Mouse (Mus musculus): ENCODE data around the gene Zfp655.
A peak's percentile ranks its signal among the peaks of the same experiment; 100 is the strongest.
"Not testable (repeated sequence)": the region's sequence is repeated elsewhere in the genome, so short reads cannot be mapped to it uniquely, and the experiment has no call there.

Zfp655 gene

DNA sequence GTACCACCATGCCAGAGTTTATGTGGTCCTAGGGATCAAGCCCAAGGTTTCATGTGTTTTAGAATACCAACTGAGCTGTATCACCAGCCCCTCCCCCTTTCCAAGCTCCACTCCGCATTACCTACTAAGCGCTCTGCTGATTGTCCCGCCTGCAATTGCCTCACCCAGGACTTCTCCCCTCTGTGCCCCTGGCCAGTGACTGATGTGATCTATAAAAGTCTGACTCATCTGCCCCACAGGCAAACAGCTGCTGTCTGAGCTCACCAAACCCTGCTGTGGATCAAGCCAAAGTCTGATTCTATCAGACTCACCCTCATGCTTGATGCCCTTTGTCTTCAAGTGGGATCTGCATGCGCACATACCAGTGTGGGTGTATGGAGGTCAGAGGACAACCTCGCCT, 8.7 kb upstream of the Zfp655 start:
- peak; percentile 60 for DNase-seq (ENCODE audit: low spot score)

DNA sequence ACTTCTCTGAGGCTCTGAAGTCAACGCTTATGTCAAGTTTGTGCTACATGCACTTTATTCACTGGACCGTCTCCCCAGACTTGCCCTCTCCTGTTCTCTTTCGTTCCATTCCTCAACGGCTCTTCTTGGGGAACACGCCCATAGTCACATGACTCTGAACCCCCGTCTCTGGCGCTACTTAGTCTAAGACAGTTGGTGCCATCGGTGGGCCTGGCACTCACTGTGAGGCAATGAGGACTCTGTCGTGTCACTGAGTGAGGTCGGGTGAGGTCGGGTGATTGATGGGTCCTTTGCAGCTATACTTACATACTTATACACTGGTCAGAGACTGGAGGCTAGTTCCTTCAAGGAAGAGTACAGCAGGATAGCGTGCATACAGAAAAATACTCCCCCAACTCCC, 8.1 kb upstream of the Zfp655 start:
- no peak for DNase-seq (ENCODE audit: low spot score)

DNA sequence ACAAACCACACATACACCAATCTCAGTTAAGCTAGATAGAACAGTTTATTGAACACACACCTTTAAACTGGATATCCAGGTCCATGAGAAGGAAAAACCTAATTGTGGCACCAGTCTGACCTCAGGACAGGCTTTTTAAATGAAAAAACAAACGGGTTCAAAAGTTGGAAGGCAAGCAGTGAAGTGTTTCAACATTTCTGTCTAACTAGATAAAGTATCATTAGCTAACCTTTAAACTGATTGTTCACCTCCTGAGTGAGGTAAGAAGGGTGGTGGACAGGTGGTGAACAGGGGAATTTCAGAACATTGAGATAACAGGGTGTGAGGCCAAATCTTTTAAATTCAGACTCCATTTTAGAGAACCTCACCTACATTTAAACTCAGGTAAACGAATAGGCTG, 5.1 kb upstream of the Zfp655 start:
- DNase-seq (ENCODE audit: low spot score) = no peak

DNA sequence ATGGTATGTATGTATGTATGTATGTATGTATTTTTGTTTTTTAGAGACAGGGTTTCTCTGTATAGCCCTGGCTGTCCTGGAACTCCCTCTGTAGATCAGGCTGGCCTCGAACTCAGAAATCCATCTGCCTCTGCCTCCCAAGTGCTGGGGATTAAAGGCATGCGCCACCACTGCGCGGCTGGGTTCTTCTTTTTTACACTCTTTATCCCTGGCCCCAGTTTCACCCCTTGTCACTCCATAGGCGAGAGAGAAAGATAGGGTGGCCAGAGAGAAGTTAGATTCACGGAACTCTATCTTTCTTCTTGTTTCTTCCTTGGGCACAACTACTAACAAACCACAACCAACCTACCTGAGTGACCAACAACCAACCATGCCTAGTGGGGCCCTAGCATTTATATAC, 2.2 kb upstream of the Zfp655 start:
- not testable (repeated sequence) for DNase-seq (ENCODE audit: low spot score)

DNA sequence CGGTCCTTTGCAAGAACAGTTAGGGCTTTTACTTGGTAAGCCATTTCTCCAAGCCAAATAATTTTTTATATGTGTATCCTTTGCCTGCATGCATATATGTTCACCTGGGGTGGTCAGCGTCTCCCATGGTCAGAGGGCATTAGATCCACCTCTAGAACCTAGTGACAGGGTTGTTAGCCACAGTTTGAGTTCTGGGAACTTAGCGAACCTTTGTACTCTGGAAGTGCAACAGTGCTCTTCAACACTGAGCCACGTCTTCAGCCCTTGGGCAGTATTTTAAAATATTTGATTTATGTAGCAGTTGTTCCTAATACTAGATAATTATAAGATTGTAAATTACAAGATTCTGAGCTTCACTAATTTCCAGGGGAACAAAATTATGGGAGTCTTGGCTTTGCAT, 874 bp upstream of the Zfp655 start:
- DNase-seq (ENCODE audit: low spot score) = peak; percentile 40

DNA sequence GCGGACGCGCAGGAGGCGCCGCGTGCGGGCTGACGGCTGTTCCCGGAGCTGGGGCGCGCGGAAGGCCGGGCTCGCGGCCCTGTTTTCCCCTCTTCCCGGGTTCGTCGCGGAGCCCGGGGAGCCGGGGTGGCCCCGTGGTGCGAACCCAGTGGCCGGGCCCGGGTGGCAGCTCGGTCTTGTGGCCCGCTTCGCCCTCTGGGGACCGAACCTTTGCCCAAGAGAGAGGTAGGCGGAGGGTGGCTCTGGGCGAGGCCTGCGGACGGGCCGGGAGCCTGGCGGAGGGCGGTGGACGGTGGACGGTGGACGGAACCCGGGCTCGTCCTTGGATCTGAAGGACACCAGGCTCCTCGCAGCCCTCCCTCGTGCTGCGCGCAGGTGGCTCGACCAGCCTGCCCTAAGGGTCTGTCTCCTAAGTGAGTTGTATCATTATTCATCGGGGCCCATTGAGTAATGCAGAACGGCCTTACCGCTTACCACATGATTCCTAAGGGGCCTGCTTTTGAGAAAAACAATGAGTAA, 437 bp downstream of the Zfp655 start:
- no peak for DNase-seq (ENCODE audit: low spot score)

DNA sequence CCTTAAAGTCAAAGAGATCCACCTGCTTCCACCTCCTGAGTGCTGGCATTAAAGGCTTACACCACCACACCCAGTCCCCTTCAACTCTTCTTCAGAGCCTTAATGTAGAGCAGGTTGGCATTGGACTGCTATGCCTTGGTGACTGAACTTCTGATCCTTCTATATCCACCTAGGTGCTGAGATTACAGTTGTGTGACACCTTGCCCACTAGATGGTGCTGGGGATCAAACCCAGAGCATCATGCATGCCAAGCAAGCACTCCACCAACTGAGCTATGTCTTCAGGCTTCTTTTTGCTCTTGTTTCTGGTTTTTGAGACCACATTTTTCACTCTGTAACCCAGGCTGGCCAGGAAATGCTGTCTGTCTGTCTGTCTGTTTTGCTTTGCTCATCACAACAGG, 3.1 kb downstream of the Zfp655 start:
- DNase-seq (ENCODE audit: low spot score) = no peak

DNA sequence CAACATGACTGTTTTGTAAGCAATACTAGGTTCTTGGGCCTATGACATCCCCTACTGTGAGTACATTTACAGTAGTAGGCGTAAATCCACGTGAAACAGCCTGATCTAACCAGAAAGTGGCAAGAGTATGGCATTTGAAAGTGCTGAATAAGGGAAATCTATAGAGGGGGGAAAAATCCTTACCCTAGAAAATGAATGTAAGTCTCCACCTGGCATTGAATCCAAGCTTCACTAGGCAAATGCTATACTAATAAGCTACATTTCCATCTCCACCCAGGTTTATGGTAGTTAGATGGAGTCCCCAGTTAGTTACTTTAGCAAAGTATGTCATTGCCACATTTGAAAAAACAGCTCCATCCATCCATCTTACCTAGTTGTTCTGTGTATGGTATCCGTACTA, 18.0 kb downstream of the Zfp655 start:
- DNase-seq (ENCODE audit: low spot score) = no peak

DNA sequence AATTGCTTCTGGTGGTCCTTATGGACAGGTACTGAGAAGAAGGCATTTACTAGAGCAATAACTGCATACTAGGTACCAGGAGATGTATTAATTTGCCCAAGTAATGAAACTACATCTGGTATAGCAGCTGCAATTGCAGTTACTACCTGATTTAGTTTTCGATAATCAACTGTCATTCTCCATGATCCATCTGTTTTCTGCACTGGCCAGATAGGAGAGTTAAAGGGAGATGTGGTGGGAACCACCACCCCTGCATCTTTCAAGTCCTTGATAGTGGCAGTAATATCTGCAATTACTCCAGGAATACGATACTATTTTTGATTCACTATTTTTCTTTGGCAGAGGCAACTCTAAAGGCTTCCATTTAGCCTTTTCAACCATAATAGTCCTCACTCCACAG, 42.1 kb downstream of the Zfp655 start:
- not testable (repeated sequence) for DNase-seq (ENCODE audit: low spot score)

DNA sequence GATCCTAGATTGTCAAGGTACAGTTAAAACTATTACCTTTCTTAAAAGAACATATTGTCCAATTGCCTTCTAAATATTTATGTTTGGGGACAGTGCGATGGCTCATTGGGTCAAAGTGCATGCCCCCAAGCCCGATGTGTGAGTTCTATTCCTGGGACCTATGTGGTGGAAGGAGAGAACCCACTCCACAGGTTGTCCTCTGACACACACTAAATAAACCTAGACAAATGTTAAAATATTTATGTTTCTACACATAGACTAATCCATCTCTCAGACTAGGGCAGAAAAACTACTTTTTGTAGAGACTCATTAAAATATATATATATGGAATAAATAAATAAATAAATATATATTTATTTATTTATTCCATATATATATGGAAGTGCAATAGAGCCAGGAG, 48.4 kb downstream of the Zfp655 start:
- DNase-seq (ENCODE audit: low spot score) = no peak

DNA sequence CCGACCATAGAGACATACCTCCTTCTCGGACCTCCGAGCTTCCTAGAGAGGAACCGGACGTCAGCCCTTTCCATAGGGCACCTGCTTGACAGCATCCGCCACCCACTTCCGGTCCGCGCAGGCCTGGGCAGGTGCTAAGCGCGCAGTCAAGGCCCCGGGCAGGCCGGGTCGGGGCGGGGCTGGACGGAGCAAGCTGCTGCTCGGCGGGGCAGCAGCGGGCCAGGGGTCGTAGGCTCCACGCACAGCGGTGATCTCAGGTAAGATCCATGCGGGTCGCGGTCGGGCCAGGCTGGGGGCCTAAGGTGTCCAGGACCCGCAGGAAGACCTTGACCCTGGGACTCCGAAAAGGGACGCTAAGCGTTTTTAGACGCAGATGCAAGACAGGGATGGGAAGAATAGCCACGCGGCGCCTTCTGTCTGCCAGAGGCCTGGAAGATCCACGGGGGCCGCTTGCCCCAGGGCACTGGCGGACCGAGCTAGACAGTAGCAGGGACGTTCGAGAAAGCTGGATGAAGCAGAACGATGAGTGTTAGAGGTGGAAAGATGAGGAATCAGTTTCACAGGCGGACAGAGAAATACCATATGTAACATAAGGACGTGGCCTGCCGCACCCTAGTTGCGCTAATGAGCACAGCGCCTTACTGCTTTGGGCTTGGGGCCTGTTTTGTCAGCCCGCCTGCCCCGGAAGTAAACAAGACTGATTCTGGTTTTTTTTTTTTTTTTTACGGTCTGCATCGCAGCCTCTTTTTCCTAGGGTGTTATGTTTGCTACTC, 49.0 kb downstream of the Zfp655 start, which contains the start of gene Zscan25:
TSS of gene Zscan25 (plus strand) at position 130 of the 773 bp plus-strand sequence.
- DNase-seq (ENCODE audit: low spot score) = peak; percentile 95

DNA sequence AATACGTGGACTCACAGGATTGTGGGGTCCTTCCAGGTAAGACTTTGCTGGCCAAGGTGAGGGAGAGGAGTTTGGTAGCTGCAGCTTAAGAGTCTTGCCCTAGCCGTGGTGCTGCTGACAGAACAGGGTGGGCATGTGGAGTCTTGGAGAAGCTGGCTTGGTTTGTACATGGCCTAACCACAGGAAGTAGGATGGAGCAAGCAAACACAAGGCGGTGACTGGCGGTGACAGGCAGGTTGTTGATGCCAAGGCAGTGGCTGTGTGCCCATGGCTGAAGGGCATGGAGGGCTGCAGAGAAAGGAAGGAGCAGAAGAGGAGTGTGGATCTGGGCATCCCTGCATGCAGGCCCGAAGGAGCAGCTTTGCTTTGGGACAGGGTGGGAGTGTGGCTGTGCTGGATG, 56.9 kb downstream of the Zfp655 start:
- DNase-seq (ENCODE audit: low spot score) = no peak

DNA sequence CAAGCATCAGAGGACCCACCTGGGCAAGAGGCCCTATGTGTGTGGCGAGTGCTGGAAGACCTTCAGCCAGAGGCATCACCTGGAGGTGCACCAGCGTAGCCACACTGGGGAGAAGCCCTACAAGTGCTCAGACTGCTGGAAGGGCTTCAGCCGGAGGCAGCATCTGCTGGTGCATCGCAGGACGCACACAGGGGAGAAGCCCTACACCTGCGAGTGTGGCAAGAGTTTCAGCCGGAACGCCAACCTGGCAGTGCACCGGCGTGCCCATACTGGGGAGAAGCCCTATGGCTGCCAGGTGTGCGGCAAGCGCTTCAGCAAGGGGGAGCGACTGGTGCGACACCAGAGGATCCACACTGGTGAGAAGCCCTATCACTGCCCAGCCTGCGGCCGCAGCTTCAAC, 59.2 kb downstream of the Zfp655 start:
- no peak for DNase-seq (ENCODE audit: low spot score)

DNA sequence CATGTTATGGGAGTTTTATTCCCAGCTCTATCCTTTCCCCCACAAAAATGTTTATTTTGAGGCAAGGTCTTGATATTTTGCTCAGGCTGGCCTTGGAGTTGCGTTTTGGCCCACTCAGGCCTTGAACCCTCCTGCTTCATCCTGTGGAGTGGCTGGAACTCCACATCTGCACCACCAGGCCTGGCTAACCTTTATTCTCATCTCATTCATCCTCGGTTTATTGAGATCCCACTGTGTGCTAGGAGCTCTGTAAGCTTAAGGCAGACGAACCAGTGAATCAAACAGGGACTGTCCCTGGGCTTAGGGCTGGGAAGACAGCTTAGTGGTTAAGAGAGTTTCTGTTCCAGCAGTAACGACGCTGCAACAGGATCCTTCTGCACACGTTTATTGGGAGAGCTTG, 60.9 kb downstream of the Zfp655 start:
- DNase-seq (ENCODE audit: low spot score) = no peak

All from yolk sac, embryonic 10.5 days (tissue).